Comparison of ENCODE assay signal across 8 mouse cellular contexts in the genomic region with DNA sequence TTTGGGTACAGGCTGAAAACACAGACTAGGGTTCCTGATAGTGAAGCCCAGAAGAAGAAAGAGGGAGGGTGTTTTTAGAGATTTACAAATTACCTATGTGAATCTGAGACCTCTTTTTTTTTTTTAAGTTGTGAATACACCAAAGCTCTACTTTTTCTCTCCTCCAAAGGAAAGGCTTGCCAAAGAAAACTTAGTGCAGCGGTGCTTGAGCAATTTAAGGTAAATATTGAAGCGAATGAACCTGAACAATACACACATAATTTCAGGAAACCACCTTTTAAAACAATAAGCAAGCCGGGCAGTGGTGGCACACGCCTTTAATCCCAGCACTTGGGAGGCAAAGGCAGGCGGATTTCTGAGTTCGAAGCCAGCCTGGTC. TPM values are rescaled to one million over a fixed set of nuclear protein-coding genes. Genes with fewer than 3 reads are reported as not detected.
DNase-seq lines count a peak whose midpoint lies in the region; ATAC-seq and TF ChIP-seq lines count a peak whose summit lies in the region.

No protein-coding gene starts in this region.

- no peak for TF ChIP-seq EP300 in heart, postnatal 0 days (IDR thresholded peaks at IDR 0.05; ENCODE audit: low read depth)
- TF ChIP-seq EP300 in lung, postnatal 0 days (IDR thresholded peaks at IDR 0.05) = 0 out of 2 replicates have a peak, but pooled peaks have one; percentile 12

- no peak for DNase-seq in heart, postnatal 14 days
- DNase-seq in ES-E14 (ENCODE audit: low read depth, low spot score) = no peak
- DNase-seq in heart, postnatal 0 days (ENCODE audit: low spot score) = peak; percentile 43
- DNase-seq in lung, postnatal 0 days (ENCODE audit: low spot score) = peak; percentile 51
- DNase-seq in urinary bladder, adult 2 months (ENCODE audit: low spot score) = no peak
- no peak for DNase-seq in ovary, postnatal 14 days (ENCODE audit: low spot score)
- DNase-seq in frontal cortex, postnatal 36 days (ENCODE audit: low spot score in 2 of 2) = no peak

- H3K4me3 ChIP-seq in heart, embryonic 11.5 days (ENCODE audit: low read depth, low read length) = peak overlapping the region; percentile 99
- peak overlapping the region; percentile 81 to 100 for H3K4me3 ChIP-seq in ES-E14 (ENCODE audit: insufficient read depth in 1 of 2, low read depth in 1 of 2, low read length in 2 of 2, poor library complexity in 1 of 2, severe bottlenecking in 1 of 2)
- peak overlapping the region; percentile 98 for H3K4me3 ChIP-seq in heart, postnatal 0 days (ENCODE audit: low read depth, low read length)
- peak overlapping the region; percentile 94 for H3K4me3 ChIP-seq in lung, postnatal 0 days (ENCODE audit: low read depth, low read length)

- no peaks in the 10 kb centered on the region for H3K27me3 ChIP-seq in heart, embryonic 11.5 days (ENCODE audit: control insufficient read depth, insufficient read depth, low read length)
- no peaks in the 10 kb centered on the region for H3K27me3 ChIP-seq in heart, postnatal 0 days (ENCODE audit: control insufficient read depth, insufficient read depth, low read length)
- H3K27me3 ChIP-seq in lung, postnatal 0 days (replicated peaks; ENCODE audit: insufficient read depth, low read length) = no peaks in the 10 kb centered on the region

- 26% methylated on average over 6 of the region's 6 CpGs for WGBS in heart, embryonic 11.5 days (ENCODE audit: insufficient replicate concordance)
- 21% methylated on average over 6 of the region's 6 CpGs for WGBS in heart, postnatal 0 days
- 19% methylated on average over 6 of the region's 6 CpGs for WGBS in lung, postnatal 0 days

- no peak for ATAC-seq in heart, embryonic 11.5 days (replicated peaks; ENCODE audit: insufficient number of reproducible peaks, low FRiP score, low TSS enrichment)
- ATAC-seq in heart, postnatal 0 days (ENCODE audit: insufficient read depth, low read depth) = no peak
- ATAC-seq in lung, postnatal 0 days = no peak

- no peaks in the 10 kb centered on the region for H3K9me3 ChIP-seq in heart, embryonic 11.5 days (replicated peaks; ENCODE audit: control insufficient read depth, low read length)
- H3K9me3 ChIP-seq in ES-E14 (ENCODE audit: control insufficient read depth, insufficient read depth, low read depth, low read length) = no peaks in the 10 kb centered on the region
- no peaks in the 10 kb centered on the region for H3K9me3 ChIP-seq in heart, postnatal 0 days (replicated peaks; ENCODE audit: control insufficient read depth, low read length)
- no peaks in the 10 kb centered on the region for H3K9me3 ChIP-seq in lung, postnatal 0 days (ENCODE audit: low read length)

- intact Hi-C loops in heart, postnatal 14 days (cut with DNase I) = loop anchor here (2.0 to 5.0 kb wide), 3 partner anchors 61 to 206 kb away; partner anchors contain the start of genes Gm43552 and N4bp2

- peak overlapping the region; percentile 95 for H3K9ac ChIP-seq in heart, embryonic 11.5 days (ENCODE audit: low read depth, low read length)
- peak overlapping the region; percentile 99 for H3K9ac ChIP-seq in ES-E14 (ENCODE audit: insufficient read depth, low read depth, low read length, poor library complexity, severe bottlenecking)
- peak overlapping the region; percentile 94 for H3K9ac ChIP-seq in heart, postnatal 0 days (replicated peaks; ENCODE audit: low read depth, low read length)
- H3K9ac ChIP-seq in lung, postnatal 0 days (replicated peaks; ENCODE audit: low read depth) = peak overlapping the region; percentile 89

- H3K27ac ChIP-seq in heart, embryonic 11.5 days (ENCODE audit: low read depth, low read length) = peak overlapping the region; percentile 97
- peak overlapping the region; percentile 98 for H3K27ac ChIP-seq in ES-E14 (ENCODE audit: insufficient read depth, low read depth, low read length, poor library complexity, severe bottlenecking)
- peak overlapping the region; percentile 98 for H3K27ac ChIP-seq in heart, postnatal 0 days (ENCODE audit: low read depth)
- H3K27ac ChIP-seq in lung, postnatal 0 days (ENCODE audit: low read length) = peak overlapping the region; percentile 97

- in situ Hi-C loops in ES-E14 (cut with MboI; ENCODE audit: low sequenced_read_pairs in 2 of 2, unreplicated experiment in 2 of 2) = no loop called here

- H3K36me3 ChIP-seq in heart, embryonic 11.5 days (ENCODE audit: control insufficient read depth, insufficient read depth, low read length) = peaks cover 6% of the 10 kb centered on the region
- peaks cover 8% of the 10 kb centered on the region; the same call in 1 of the 2 replicates for H3K36me3 ChIP-seq in ES-E14 (ENCODE audit: control insufficient read depth, insufficient read depth, low read length, poor library complexity, severe bottlenecking)
- H3K36me3 ChIP-seq in heart, postnatal 0 days (replicated peaks; ENCODE audit: control insufficient read depth, insufficient read depth, low read length) = peaks cover 2% of the 10 kb centered on the region; the same call in 1 of the 2 replicates
- no peaks in the 10 kb centered on the region for H3K36me3 ChIP-seq in lung, postnatal 0 days (ENCODE audit: insufficient read depth, low read length)

- no peak for TF ChIP-seq CTCF in heart, postnatal 0 days (IDR thresholded peaks at IDR 0.05; ENCODE audit: low read depth)
- no peak for TF ChIP-seq CTCF in lung, postnatal 0 days (IDR thresholded peaks at IDR 0.05)

- peaks cover 16% of the 10 kb centered on the region for H3K4me1 ChIP-seq in heart, embryonic 11.5 days (ENCODE audit: control insufficient read depth, insufficient read depth, low read length)
- peaks cover 5 to 10% of the 10 kb centered on the region in 2 experiments for H3K4me1 ChIP-seq in ES-E14 (ENCODE audit: control insufficient read depth in 2 of 2, insufficient read depth in 2 of 2, low read length in 2 of 2, poor library complexity in 1 of 2)
- peaks cover 7% of the 10 kb centered on the region for H3K4me1 ChIP-seq in heart, postnatal 0 days (ENCODE audit: control insufficient read depth, insufficient read depth)
- peaks cover 6% of the 10 kb centered on the region; the same call in 1 of the 2 replicates for H3K4me1 ChIP-seq in lung, postnatal 0 days (ENCODE audit: insufficient read depth, low read depth, low read length)

- peak overlapping the region; percentile 84 for H3K4me2 ChIP-seq in heart, embryonic 11.5 days
- peak overlapping the region; percentile 73 for H3K4me2 ChIP-seq in heart, postnatal 0 days (ENCODE audit: low read depth, low read length)
- peak overlapping the region; percentile 96 for H3K4me2 ChIP-seq in lung, postnatal 0 days (replicated peaks; ENCODE audit: low read depth, low read length)

TF ChIP-seq in ES-E14, 5 proteins besides CTCF, POLR2A, EP300 and RAD21:
- TF ChIP-seq ZC3H11A (IDR thresholded peaks at IDR 0.05; ENCODE audit: borderline replicate concordance, low read depth, low read length) (no peak), CHD2 (IDR thresholded peaks at IDR 0.05; ENCODE audit: low read depth, low read length) (no peak)

RNA-seq across cellular contexts. Expression of gene Pds5a, which starts 0.7 kb away (rescaled TPM):
- 68.0 and 70.8 TPM in 2 replicates for polyA plus RNA-seq in heart, embryonic 11.5 days (2014; fragmentation: Nextera tagmentation; extraction: Ambion mirVana)
- 10 to 100 TPM; 59.8 to 67.0 TPM for total RNA-seq in heart, postnatal 14 days (2021)
- 138 and 161 TPM in 2 replicates for total RNA-seq in ES-E14 (2012; rRNA removed)
- total RNA-seq in heart, postnatal 0 days (2014; rRNA removed; ENCODE audit: low replicate concordance) = 57.9 and 91.3 TPM in 2 replicates
- 13.2 and 15.4 TPM in 2 replicates for polyA plus RNA-seq in heart, postnatal 0 days (2015; fragmentation: Nextera tagmentation; extraction: Ambion mirVana)
- 19.8 and 24.7 TPM in 2 replicates for polyA plus RNA-seq in lung, postnatal 0 days (2015; fragmentation: Nextera tagmentation; extraction: Ambion mirVana)
- 63.1 and 65.6 TPM in 2 replicates for polyA plus RNA-seq in urinary bladder, adult 2 months (2012; rRNA removed)

Comparison
In these comparisons a context has a peak if more than half of its experiments do, and no peak if none do; other contexts are left out.
1. DNase-seq: peak in heart, postnatal 0 days (single experiment) and lung, postnatal 0 days (single experiment); none in heart, postnatal 14 days (0 of 2), ES-E14 (single experiment), urinary bladder, adult 2 months (single experiment), ovary, postnatal 14 days (single experiment) and frontal cortex, postnatal 36 days (0 of 2).
2. Peak in every context shown above with its lines, with median percentiles within 50 percentile points of each other: H3K27ac ChIP-seq, H3K4me2 ChIP-seq, H3K4me3 ChIP-seq and H3K9ac ChIP-seq.